Mouse (Mus musculus) cerebellum, adult 9-10 months (tissue): ENCODE results near the gene Mlkl.
"Not testable (repeated sequence)": the region's sequence is repeated elsewhere in the genome, so short reads cannot be mapped to it uniquely, and the experiment has no call there.

Experiments
- DNase-seq: peaks from one replicate; pipeline ENCODE4 v3.0.0; 2022

Gene Mlkl

GRCm38 (mm10) chr8:111312758-111313162 lies 25.2 kb downstream of the Mlkl start:
- DNase-seq = no peak

GRCm38 (mm10) chr8:111310006-111310405 lies 28.0 kb downstream of the Mlkl start:
- DNase-seq = not testable (repeated sequence)

- DNase-seq = no peak
Measured at GRCm38 (mm10) chr8:111305031-111305730, 32.8 kb downstream of the Mlkl start.

GRCm38 (mm10) chr8:111304359-111304758 lies 33.6 kb downstream of the Mlkl start:
- DNase-seq = no peak

GRCm38 (mm10) chr8:111303076-111303803 lies 34.7 kb downstream of the Mlkl start:
- not testable (repeated sequence) for DNase-seq

- peak; percentile 48 for DNase-seq
Measured at GRCm38 (mm10) chr8:111300597-111301546, 37.1 kb downstream of the Mlkl start.

- peak; percentile 97 for DNase-seq
Measured at GRCm38 (mm10) chr8:111299821-111300568, 38.0 kb downstream of the Mlkl start, which contains the start of gene Rfwd3. Gene Rfwd3 (minus strand): TSS chr8:111300222.

- DNase-seq = peak; percentile 62
Measured at GRCm38 (mm10) chr8:111299363-111299820, 38.6 kb downstream of the Mlkl start.

GRCm38 (mm10) chr8:111298011-111298410 lies 40.0 kb downstream of the Mlkl start:
- DNase-seq = peak; percentile 40

- DNase-seq = no peak
Measured at GRCm38 (mm10) chr8:111291733-111292132, 46.2 kb downstream of the Mlkl start.

- no peak for DNase-seq
Measured at GRCm38 (mm10) chr8:111290586-111290985, 47.4 kb downstream of the Mlkl start.

- no peak for DNase-seq
Measured at GRCm38 (mm10) chr8:111285603-111286002, 52.4 kb downstream of the Mlkl start.

GRCm38 (mm10) chr8:111282093-111282492 lies 55.9 kb downstream of the Mlkl start:
- no peak for DNase-seq

- DNase-seq = no peak
Measured at GRCm38 (mm10) chr8:111268277-111268676, 69.7 kb downstream of the Mlkl start.

- not testable (repeated sequence) for DNase-seq
Measured at GRCm38 (mm10) chr8:111266161-111266560, 71.8 kb downstream of the Mlkl start.

GRCm38 (mm10) chr8:111264693-111265220 lies 73.2 kb downstream of the Mlkl start:
- DNase-seq = no peak

GRCm38 (mm10) chr8:111261981-111262381 lies 76.0 kb downstream of the Mlkl start:
- no peak for DNase-seq
